Mouse (Mus musculus): Measurements from ENCODE around the gene Ccdc148.

DNA sequence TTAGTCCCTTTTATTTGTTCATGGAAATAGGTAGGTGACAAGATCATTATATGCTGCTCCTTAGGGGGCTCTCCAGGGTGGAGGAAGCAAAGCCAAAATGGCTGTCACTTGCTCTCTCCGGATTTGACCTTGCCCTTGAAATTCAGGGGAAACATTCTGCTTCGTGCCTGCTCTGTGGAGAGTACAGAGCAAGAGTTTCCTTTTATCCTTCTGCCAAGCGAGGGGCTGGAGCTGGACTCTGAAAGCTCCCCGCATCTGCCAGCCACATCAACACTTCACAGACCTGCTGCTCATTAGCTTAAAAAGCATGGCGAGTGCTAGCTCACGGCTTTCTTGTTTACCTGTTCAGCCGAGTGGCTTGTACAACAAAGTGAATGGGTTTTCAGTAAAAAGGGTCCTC lies 373.1 kb downstream of the Ccdc148 start:
- TF ChIP-seq CTCF (IDR thresholded peaks at IDR 0.05; ENCODE audit: low read depth) (no peak), EP300 (IDR thresholded peaks at IDR 0.05; ENCODE audit: low read depth) (no peak)

Data from liver, postnatal 0 days (tissue).